Mouse (Mus musculus): ENCODE measurements around the gene Rnf213.

The Rnf213 gene

DNA sequence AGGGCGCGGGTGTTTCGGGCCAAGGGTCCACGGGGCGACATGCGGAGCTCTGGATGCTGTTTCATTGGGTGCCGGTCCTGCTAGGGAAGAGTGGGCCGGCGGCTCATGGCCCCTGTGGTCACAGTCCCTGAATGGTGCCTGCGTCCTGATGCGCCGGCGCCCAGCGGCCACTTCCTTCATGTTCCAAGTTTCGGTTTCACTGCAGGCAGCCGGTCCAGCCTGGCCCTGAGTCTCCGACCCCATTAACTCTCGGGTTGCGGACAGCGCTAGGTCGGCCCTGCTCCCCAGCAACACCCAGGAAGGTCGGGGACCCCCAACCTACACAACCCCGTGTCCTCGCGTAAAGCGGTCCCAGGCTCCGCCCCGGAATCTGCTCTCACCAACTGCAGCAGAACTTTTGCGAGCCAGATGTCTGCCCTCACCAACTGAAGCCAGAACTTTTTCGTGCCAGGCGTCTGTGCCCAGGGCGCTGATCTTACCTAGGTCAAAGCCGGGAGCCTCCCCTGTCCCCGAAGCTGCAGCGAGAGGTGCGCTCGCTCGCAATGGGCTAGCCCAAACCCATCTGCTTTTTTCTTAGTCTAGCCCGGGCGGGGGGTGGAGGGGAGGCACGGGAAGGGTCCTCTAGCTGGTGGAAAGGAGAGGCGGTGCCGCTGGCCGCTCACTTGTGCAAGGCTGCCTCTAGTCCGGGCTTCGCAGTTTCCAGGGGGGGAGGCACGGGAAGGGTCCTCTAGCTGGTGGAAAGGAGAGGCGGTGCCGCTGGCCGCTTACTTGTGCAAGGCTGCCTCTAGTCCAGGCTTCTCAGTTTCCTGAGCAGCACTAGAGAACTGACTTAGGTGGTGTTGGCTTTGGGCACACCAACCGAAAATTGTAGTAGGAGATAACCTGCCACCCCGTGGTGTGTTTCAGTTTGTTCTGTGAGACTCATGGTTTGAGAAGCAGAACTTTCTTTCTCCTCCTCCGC lies 2.3 kb upstream of the Rnf213 start:
- DNase-seq: peak; percentile 76 to 85

DNA sequence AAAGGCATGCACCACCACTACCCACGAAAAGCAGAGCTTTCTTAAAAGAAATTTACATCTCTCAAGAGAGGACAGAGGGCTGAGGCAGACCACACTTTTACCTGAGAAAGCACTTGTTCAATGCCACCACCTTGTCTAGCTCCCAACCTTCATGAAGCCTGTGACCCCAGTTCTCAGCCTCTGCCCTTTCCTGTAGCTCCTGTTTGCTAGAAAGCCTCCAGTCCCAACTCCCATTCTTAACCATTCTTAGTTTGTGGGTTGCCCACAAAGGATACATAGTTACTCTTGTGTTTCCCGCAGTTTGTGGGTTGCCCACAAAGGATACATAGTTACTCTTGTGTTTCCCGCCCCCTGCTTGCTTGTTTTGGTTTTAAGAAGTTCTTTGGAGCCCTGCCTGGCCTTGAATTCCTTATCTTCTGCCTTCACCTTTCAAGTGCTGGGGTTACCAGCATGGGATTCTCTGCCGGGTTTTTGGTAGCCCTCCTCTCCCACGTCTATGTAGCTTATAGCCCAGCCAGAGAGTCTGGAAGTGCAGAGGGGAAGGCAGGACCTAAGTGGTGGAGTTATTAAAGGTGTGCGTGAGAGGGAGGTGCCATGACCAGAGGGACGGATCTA lies 1.4 kb upstream of the Rnf213 start:
- no peak for DNase-seq

DNA sequence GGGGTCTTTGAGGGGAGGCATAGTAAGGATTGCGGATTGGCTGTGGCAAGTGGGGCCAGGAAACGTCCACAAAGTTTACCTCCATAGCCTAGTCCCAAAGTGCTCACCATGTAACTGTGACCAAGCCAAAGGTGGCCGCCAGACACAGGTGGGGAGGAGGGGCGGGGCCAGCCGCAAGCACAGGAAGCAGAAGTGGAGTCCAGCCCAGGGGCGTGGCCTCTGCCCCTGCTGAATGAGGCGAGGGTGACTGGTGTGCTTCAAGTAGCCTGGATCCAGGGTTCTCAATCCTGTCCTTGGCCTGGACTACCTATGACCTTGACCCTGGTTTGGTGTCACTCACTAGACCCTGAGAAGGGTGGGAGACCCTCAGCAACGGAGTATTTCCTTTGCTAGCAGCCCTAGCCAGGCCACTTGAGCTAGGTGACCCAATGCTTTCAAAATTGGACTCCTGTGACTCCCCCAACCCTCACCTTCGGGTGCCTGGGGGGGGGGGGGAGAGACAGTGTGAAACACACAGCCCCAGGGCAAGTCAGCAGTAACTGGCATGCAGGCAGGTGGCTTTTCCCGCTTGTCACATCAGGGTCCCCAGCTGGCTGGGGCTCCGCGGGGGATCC lies 792 bp upstream of the Rnf213 start:
- DNase-seq: peak; percentile 89 to 95

DNA sequence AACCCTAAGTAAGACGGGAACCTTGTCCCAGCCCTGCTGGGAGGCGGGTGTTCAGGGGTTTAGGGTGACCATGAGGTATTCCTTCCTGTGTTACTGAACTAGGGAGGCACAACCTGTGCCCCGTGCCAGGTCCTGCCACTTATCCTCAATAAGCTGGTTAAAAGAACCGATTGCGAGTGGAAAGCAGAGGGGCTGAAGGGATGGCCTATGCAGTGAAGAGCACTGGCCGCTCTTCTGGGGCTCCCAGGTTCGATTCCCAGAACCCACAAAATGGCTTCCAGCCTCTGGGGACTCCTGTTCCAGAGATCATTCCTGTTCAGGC lies 544 bp downstream of the Rnf213 start:
- DNase-seq: no peak

DNA sequence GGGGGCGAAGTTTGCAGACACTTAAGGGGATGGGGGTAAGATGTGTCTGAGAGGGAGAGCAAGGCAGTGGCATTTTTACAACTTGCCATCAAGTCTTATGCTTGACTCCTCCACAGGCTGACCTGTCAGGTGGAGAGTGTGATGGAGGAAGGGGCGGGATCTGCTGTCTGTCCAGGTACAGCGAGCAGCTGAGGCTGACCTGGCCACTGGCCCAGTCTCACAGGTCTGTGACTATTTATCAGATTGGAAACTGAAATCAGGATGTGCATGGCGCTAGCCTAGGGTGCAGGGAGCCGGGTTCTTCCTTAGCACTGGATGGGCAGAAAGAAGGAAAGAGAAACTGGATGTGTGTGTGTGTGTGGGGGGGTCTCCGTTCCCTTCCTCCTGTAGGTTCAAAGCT lies 1.3 kb downstream of the Rnf213 start:
- DNase-seq: peak in 1 of 2 experiments; percentile 25

DNA sequence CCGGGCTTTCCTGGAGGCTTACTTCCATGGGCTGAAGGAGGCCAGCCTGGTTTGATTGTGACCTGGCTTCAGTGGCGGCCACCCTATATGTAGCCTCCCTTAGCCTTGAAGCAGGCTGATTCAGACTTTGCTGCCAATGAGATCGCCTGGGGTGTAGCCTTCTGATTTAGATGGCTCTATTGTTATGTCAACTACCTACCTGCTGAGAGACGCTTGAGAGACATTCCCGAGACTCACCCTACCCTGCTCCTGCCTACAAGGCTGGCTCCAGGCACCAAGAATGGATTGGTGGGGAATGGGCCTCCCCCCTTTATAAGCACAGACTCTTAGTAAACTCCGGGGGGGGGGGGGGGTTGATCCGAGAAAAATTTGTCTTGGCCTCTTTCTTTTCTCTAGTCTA lies 2.5 kb downstream of the Rnf213 start:
- no peak for DNase-seq

DNA sequence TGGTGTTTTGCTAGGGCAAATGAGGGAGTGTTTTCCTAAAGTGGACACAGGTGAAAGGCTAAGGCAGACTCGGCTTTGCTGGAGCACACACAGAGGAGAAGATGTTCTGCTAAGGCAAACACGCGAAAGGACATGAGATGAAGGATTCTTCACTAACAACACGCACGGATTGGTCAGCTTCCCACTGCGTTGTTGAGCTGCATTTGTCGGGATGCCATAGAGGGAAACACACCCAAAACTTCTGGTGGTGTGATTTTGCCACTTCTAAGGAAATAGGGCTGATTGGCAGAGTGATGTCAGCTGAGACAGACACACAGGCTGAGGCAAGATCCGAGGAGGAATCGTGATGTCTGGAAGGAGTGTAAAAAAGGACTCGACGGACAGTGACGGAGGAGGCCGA lies 3.0 kb downstream of the Rnf213 start:
- DNase-seq: no peak

DNA sequence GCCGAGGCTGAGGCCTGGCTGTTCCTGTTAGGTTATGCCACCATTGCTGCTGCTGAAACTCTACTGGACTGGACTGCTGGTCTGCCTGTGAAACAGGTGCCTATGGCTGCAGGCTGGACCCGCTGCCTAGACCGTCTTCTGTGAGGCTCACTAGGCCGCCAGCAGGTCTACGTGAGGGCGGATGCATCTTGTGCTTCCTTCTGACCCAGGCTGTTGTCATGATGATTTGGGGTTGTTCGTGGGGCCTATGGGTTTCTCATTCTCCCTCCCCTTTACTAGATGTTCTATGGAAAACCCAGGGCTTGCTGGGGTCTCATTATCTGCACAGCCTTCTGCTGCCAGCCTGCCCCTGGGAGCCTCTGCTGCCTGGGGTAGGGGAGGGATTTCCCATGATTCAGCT lies 3.6 kb downstream of the Rnf213 start:
- DNase-seq: no peak

DNA sequence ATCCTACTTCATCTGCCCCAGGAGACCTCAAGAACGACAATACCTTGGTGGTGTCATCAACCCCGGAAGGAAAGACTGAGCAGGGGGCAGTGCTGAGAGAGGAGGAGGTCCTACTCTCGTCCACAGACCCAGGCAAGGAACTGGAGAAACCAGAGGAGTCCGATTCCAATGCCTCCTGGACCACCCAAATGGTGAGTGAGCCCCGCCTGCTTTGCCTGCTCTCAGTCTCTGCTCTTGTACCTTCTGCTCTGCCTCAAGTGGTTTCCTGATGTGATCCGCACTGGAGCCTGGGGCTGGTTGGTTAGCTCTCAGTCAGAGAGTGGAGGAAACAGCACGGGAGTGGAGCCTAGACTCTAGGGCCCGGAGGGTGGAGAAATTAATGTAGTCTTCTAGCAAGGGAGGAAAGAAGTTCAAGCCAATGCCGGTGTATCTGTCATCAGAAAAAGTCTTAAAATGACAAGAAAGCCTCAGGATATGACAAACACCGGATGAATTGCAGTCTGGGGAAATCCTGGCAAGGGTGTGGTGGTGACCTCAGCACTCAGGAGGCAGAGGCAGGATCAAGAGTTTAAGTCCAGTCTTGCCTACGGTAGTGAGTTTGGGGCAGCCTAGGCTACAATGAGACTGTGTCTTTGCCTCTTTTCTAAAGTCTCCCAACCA lies 9.7 kb downstream of the Rnf213 start:
- peak in 1 of 2 experiments; percentile 19 for DNase-seq

DNA sequence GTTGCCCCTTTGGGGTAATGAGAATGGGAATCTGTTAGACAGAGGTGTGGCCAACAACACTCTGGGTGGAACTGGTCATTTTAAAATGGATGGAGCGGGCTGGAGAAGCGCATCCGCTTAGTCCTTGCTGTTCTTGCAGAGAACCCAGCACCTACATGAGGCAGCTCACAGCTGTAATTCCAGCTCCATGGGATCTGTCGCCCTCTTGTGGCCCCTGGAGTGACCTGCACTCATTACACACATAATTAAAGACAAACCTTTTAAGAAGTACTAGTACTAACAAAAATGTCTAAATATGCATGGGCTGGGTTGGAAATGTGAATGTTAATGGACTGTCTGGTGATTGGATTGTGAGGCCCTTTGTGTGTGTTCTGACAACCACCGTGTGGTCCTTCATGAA lies 11.7 kb downstream of the Rnf213 start:
- DNase-seq: peak; percentile 47 to 75

DNA sequence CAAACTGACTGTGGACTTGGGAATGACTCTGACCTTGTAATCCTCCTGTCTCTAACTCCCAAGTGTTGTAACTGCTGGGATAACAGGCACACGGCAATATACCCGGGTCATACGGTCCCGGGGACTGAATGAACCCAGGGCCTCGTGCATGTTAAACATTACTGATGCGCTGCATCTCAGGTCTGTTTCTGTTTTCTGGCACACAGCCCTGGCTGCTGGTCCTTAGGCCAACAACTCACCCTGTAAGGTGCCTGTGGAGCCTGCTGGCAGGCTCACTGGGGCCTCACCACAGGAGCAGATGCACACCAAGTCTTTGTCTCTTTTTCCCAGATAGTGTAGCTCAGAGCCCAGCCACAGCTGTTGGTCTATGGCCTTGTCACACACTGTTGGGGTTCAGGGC lies 14.5 kb downstream of the Rnf213 start:
- peak; percentile 28 to 53 for DNase-seq

DNA sequence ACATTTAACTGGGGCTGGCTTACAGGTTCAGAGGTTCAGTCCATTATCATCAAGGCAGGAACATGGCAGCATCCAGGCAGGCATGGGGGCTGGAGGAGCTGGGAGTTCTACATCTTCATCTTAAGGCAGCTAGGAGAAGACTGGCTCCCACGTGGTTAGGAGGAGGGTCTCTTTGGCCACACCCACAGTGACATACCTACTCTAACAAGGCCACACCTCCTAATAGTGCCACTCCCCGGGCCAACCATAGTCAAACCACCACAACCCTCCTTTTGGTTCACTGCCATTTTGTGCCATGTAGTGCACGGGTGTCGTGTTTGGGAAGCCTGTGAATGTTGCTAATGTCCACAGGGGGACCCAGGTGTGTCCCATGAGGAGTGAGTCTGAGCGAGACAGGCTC lies 15.1 kb downstream of the Rnf213 start:
- no peak for DNase-seq

DNA sequence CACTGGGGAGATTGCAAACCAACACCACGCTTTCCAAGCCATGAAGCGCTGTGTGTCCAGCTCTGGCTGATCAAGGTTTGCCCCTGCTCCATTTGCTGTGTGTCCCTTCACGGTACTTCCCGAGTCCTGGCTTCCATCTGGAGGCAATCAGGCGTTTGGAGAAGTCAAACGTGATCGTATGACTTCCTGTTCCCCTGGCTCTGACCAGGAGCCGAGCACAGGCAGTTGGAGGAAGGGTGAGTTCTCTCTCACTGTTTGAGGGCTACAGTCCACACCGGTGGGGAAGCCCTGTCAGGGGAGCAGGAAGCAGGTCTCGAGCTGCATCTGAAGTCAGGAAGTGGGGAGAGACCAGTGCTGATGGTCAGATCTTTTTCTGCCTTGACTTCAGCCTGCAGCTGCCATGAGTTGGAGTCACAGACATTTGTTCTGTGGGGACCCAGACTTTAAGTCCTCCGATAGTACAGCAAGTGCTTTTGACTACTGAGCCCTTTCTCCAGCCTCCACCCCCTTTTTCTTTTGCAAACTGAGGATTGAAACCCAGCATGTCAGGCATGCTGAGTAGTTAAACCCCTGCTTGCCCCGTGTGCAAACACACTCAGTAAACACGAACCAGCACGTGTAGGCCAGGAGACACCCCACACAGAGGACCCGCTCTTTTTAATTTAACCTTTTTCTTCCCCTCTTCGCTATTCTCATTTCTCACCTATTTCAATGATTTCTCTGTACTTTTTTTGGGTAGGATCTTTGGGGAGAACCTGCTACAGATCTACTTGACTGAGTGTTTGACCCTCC lies 26.6 kb downstream of the Rnf213 start:
- no peak for DNase-seq

DNA sequence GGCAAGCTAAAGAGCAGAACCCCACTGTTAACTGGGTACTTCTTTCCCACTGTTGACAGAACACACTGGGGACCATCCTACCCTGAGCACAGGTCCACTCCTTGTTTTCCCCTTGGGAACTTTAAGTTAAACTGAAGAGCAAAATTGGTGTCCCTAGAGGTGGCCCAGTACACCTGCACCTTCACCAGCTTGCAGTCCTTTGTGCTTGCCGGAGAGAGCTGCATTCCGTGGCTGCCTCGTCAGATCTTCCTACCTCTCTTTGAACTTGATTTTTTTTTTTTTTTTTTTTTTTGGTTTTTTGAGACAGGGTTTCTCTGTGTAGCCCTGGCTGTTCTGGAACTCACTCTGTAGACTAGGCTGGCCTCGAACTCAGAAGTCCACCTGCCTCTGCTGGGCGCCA lies 27.5 kb downstream of the Rnf213 start:
- DNase-seq: no peak

DNA sequence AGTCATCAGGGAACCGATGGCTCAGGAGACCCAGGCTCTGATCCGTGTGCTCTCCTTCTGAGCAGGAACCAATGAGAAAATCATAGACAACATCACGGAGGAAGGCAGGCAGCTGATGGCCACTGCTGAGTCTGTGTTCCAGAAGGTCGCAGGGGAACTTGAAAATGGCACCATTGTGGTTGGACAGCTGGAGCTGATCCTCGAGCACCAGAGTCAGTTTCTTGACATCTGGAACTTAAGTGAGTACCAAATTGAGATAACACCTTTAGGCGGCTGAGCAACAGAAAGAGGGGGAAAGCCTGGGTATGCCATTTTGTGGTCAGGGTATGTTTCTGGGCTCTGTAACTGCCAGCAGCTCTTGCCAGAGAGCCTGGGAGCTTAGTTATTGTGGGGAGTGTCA lies 34.5 kb downstream of the Rnf213 start:
- no peak for DNase-seq

DNA sequence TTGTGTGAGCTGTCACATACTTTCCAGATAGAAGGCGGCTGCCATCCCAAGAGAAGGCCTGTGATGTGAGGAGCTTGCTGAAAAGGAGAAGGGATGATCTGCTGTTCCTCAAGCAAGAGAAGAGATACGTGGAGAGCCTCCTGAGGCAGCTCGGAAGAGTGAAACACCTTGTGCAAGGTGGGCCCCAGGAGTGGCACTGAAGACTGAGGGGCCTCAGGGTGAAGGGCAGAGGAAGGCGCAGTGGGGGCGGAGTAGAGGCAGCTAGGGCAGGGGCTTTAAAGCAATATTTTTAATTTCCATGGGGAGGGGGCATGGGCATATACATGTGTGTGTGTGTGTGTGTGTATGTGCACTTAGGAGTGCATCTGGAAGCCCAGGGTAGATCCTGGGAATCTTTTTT lies 35.1 kb downstream of the Rnf213 start:
- DNase-seq: no peak

DNA sequence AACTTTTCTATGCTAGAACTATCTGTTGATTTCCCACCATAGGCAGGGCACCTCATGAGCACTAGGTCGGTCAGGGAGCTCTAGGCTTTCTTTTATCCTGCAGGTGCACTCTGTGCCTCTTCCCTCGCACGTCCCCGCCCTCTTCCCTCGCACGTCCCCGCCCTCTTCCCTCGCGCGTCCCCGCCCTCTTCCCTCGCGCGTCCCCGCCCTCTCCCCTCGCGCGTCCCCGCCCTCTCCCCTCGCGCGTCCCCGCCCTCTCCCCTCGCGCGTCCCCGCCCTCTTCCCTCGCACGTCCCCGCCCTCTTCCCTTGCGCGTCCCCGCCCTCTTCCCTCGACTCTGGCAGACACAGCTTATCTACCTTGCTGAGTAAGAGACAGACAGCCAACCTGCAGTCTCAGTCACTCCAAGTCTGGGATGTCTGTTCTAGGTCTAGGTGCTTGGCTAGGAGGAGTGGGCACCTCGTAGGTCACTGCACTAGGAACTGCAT lies 35.8 kb downstream of the Rnf213 start:
- peak; percentile 56 to 76 for DNase-seq

DNA sequence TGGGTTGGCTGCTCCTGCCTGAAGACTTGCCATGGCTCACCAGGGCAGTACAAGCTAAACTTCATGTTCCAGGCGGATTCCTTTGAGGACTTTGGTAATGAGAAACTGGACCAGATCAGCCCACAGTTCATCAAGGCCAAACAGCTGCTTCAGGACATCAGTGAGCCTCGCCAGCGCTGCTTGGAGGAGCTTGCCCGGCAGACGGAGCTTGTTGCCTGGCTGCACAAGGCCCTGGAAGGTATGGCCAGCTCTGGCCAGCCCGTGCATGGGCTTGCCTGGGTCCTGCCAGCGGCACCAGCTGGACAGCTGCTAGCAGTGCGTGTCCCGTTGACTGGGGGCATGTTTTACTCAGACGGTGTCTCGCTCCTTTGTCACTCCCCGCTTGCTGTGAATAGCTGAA lies 38.6 kb downstream of the Rnf213 start:
- no peak for DNase-seq

DNA sequence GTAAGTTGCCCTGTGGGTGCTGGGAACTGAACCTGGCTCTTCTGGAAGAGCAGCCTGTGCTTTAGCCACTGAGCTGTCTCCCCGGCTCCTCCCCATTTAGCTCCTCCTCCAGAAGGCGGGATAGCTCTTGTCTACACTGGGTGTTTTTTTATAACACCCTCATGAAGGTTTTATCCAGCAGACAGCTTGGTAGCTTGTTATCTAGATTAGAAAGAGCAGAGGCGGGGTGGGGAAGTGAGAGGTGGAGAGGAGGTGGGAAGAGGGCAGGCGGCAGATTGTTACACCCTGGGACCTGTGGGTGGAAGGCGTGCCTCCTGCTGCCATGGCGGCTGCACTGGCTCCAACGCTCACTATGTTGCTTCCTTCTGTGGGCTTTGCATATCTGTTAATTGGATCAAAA lies 39.8 kb downstream of the Rnf213 start:
- DNase-seq: no peak

DNA sequence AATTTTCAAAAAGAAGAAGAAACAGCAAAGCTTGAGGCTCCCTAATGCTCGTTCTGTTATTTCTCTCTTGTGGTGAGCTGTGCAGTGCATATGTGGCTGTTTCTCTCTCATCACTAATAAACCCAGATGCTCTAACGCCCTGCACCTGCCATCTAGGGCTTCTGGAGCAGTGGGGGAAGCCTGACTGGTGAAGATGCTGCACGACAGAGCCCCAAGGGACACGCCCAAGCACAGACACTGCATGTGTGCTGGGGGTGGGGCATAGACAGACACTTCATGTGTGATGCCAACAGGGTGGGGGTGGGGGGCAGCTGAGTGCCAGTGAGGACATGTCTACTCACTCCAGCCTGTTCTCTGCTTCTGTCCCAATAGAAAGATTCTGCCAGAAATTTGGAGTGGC lies 41.4 kb downstream of the Rnf213 start:
- no peak for DNase-seq

DNA sequence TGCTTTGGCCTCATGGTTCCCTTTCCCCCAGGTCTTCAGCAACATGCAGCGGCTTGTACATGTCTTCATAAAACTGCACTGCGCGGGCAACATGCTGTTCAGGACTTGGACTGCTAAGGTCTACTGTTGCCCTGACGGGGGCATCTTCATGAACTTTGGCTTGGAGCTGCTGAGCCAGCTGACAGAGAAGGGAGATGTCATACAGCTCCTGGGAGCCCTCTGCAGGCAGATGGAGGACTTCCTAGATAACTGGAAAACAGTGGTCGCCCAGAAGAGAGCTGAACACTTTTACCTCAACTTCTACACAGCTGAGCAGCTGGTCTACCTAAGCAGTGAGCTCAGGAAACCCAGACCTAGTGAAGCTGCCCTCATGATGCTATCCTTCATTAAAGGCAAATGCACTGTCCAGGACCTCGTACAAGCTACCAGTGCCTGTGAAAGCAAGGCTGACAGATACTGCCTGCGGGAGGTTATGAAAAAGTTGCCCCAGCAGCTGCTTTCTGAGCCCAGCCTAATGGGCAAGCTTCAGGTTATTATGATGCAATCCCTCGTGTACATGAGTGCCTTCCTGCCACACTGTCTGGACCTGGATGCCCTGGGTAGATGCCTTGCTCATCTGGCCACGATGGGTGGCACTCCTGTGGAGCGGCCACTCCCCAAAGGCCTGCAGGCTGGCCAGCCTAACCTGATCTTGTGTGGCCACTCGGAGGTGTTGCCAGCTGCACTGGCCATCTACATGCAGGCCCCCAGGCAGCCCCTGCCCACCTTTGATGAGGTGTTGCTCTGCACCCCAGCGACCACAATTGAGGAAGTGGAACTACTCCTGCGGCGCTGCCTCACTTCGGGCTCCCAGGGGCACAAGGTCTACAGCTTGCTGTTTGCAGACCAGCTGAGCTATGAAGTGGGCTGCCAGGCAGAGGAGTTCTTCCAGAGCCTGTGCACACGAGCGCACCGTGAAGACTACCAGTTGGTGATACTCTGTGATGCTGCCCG lies 43.3 kb downstream of the Rnf213 start:
- DNase-seq: peak; percentile 68 to 77
